ENCODE assay signal across 7 mouse cellular contexts in genomic region chr6:95718969-95719333, GRCm38 (mm10). TPM values are rescaled to one million over a fixed set of nuclear protein-coding genes. Genes with fewer than 3 reads are reported as not detected.
DNase-seq lines count a peak whose midpoint lies in the region; ATAC-seq and TF ChIP-seq lines count a peak whose summit lies in the region.

No protein-coding gene starts in this region.

- H3K36me3 ChIP-seq in lung, postnatal 0 days (ENCODE audit: insufficient read depth, low read length): no peaks in the 10 kb centered on the region
- no peaks in the 10 kb centered on the region for H3K36me3 ChIP-seq in hindbrain, embryonic 13.5 days
- no peaks in the 10 kb centered on the region for H3K36me3 ChIP-seq in midbrain, embryonic 13.5 days

- no peak for TF ChIP-seq CTCF in lung, postnatal 0 days (IDR thresholded peaks at IDR 0.05)
- TF ChIP-seq CTCF in cortical plate, adult 2 months (IDR thresholded peaks at IDR 0.05; ENCODE audit: extremely low read depth, insufficient read depth, low read length): no peak

- TF ChIP-seq POLR2A in cortical plate, adult 2 months (IDR thresholded peaks at IDR 0.05; ENCODE audit: extremely low read depth, insufficient read depth, low read length): no peak

- peaks cover 3% of the 10 kb centered on the region; the same call in 1 of the 2 replicates for H3K4me1 ChIP-seq in lung, postnatal 0 days (ENCODE audit: insufficient read depth, low read depth, low read length)
- no peaks in the 10 kb centered on the region for H3K4me1 ChIP-seq in cortical plate, adult 2 months (ENCODE audit: control insufficient read depth, insufficient read depth, low read length)
- peaks cover 4% of the 10 kb centered on the region for H3K4me1 ChIP-seq in hindbrain, embryonic 13.5 days (replicated peaks)
- H3K4me1 ChIP-seq in midbrain, embryonic 13.5 days (replicated peaks): peaks cover 8% of the 10 kb centered on the region

- H3K4me3 ChIP-seq in lung, postnatal 0 days (ENCODE audit: low read depth, low read length): peak overlapping the region; percentile 94
- peak overlapping the region; percentile 56; the same call in 1 of the 2 replicates for H3K4me3 ChIP-seq in cortical plate, adult 2 months (ENCODE audit: insufficient read depth, low read length)
- peak overlapping the region; percentile 82 for H3K4me3 ChIP-seq in hindbrain, embryonic 13.5 days
- H3K4me3 ChIP-seq in midbrain, embryonic 13.5 days (replicated peaks): peak overlapping the region; percentile 82

- H3K27me3 ChIP-seq in lung, postnatal 0 days (replicated peaks; ENCODE audit: insufficient read depth, low read length): no peaks in the 10 kb centered on the region
- H3K27me3 ChIP-seq in hindbrain, embryonic 13.5 days: no peaks in the 10 kb centered on the region
- H3K27me3 ChIP-seq in midbrain, embryonic 13.5 days: no peaks in the 10 kb centered on the region

- H3K9ac ChIP-seq in lung, postnatal 0 days (replicated peaks; ENCODE audit: low read depth): no peak overlapping the region
- peak overlapping the region; percentile 88 for H3K9ac ChIP-seq in hindbrain, embryonic 13.5 days
- peak overlapping the region; percentile 83 for H3K9ac ChIP-seq in midbrain, embryonic 13.5 days (replicated peaks)

- no peak for TF ChIP-seq EP300 in lung, postnatal 0 days (IDR thresholded peaks at IDR 0.05)

- ATAC-seq in lung, postnatal 0 days: peak; percentile 27
- ATAC-seq in hindbrain, embryonic 13.5 days (ENCODE audit: low FRiP score): peak; percentile 80
- peak; percentile 71 for ATAC-seq in midbrain, embryonic 13.5 days

- no CpG with 5 or more reads among the region's 1 CpGs for WGBS in lung, postnatal 0 days
- WGBS in hindbrain, embryonic 13.5 days: 0% methylated on average over 1 of the region's 1 CpGs
- WGBS in midbrain, embryonic 13.5 days: 0% methylated on average over 1 of the region's 1 CpGs

- H3K9me3 ChIP-seq in lung, postnatal 0 days (ENCODE audit: low read length): no peaks in the 10 kb centered on the region
- no peaks in the 10 kb centered on the region for H3K9me3 ChIP-seq in hindbrain, embryonic 13.5 days
- H3K9me3 ChIP-seq in midbrain, embryonic 13.5 days: no peaks in the 10 kb centered on the region

- peak overlapping the region; percentile 92 for H3K4me2 ChIP-seq in lung, postnatal 0 days (replicated peaks; ENCODE audit: low read depth, low read length)
- H3K4me2 ChIP-seq in hindbrain, embryonic 13.5 days: peak overlapping the region; percentile 93
- H3K4me2 ChIP-seq in midbrain, embryonic 13.5 days (replicated peaks): peak overlapping the region; percentile 90

- DNase-seq in lung, postnatal 0 days (ENCODE audit: low spot score): no peak
- DNase-seq in lung, adult 18-20 months: no peak
- no peak for DNase-seq in layer of hippocampus, adult 9-11 months
- DNase-seq in urinary bladder, postnatal 14 days (ENCODE audit: low spot score): no peak

- no peak overlapping the region for H3K27ac ChIP-seq in lung, postnatal 0 days (ENCODE audit: low read length)
- H3K27ac ChIP-seq in cortical plate, adult 2 months (ENCODE audit: insufficient read depth, low read length): no peak overlapping the region
- 0 out of 2 replicates have a peak overlapping the region, but pooled peaks have one; percentile 73 for H3K27ac ChIP-seq in hindbrain, embryonic 13.5 days
- H3K27ac ChIP-seq in midbrain, embryonic 13.5 days: no peak overlapping the region

RNA-seq across cellular contexts. Expression of gene Suclg2, which starts 0.4 kb away (rescaled TPM):
- polyA plus RNA-seq in lung, postnatal 0 days (2015; fragmentation: Nextera tagmentation; extraction: Ambion mirVana): 37.4 and 40.1 TPM in 2 replicates
- 19.3 and 19.5 TPM in 2 replicates for polyA plus RNA-seq in cortical plate, adult 2 months (2012; rRNA removed)
- polyA plus RNA-seq in hindbrain, embryonic 13.5 days (2015; fragmentation: Nextera tagmentation; extraction: Ambion mirVana): 17.1 TPM in 2 replicates
- polyA plus RNA-seq in midbrain, embryonic 13.5 days (2015; fragmentation: Nextera tagmentation; extraction: Ambion mirVana): 17.4 and 17.6 TPM in 2 replicates

Comparison
In these comparisons a context has a peak if more than half of its experiments do, and no peak if none do; other contexts are left out.
1. ATAC-seq: peak in every context shown above with its lines; median percentile 80 in hindbrain, embryonic 13.5 days; 71 in midbrain, embryonic 13.5 days; 27 in lung, postnatal 0 days.